Comparison of ENCODE assay signal across 41 mouse cellular contexts in genomic region chr4:96785086-96785485, GRCm38 (mm10). TPM values are rescaled to one million over a fixed set of nuclear protein-coding genes. Genes with fewer than 3 reads are reported as not detected.
"Had no signal": no experiment of that assay in that cellular context is flagged by ENCODE, and none has a peak within 500 bp of the region (broad histone marks: within the 10 kb centered on the region; RNA-seq: fewer than 3 reads in every experiment).

TSS of gene Gm12695 (minus strand) at chr4:96785186.

- DNase-seq: heart, postnatal 10 days; heart, postnatal 14 days; heart, postnatal 36 days; heart, postnatal 4 days; kidney, adult 11 months; kidney, adult 18-20 months; kidney, adult 2 months; kidney, adult 8-10 months; kidney, adult 9 months; kidney, postnatal 10 days; kidney, postnatal 14 days; kidney, postnatal 25 days; kidney, postnatal 36 days; kidney, postnatal 4 days; layer of hippocampus, adult 9-11 months; layer of hippocampus, postnatal 36 days had no signal

- H3K27ac ChIP-seq: heart, embryonic 10.5 days; heart, embryonic 13.5 days; heart, embryonic 15.5 days; hindbrain, embryonic 10.5 days; hindbrain, embryonic 12.5 days; hindbrain, embryonic 13.5 days; hindbrain, embryonic 14.5 days; hindbrain, embryonic 15.5 days; hindbrain, postnatal 0 days; intestine, embryonic 15.5 days; kidney, embryonic 15.5 days; kidney, postnatal 0 days; layer of hippocampus, adult 2 months had no signal

- H3K27me3 ChIP-seq: heart, embryonic 12.5 days; heart, embryonic 13.5 days; heart, embryonic 15.5 days; hindbrain, embryonic 12.5 days; hindbrain, embryonic 13.5 days; hindbrain, embryonic 15.5 days; intestine, embryonic 15.5 days; kidney, embryonic 15.5 days had no signal

- H3K4me3 ChIP-seq: heart, embryonic 10.5 days; heart, embryonic 12.5 days; heart, embryonic 13.5 days; heart, embryonic 15.5 days; hindbrain, embryonic 10.5 days; hindbrain, embryonic 12.5 days; hindbrain, embryonic 13.5 days; hindbrain, embryonic 15.5 days; intestine, embryonic 15.5 days; kidney, embryonic 15.5 days; layer of hippocampus, adult 2 months had no signal

- H3K36me3 ChIP-seq: heart, embryonic 10.5 days; heart, embryonic 12.5 days; heart, embryonic 13.5 days; heart, embryonic 15.5 days; hindbrain, embryonic 10.5 days; hindbrain, embryonic 12.5 days; hindbrain, embryonic 13.5 days; hindbrain, embryonic 15.5 days; intestine, embryonic 15.5 days; kidney, embryonic 15.5 days had no signal

- H3K4me1 ChIP-seq: heart, embryonic 10.5 days; heart, embryonic 13.5 days; heart, embryonic 15.5 days; hindbrain, embryonic 12.5 days; hindbrain, embryonic 13.5 days; hindbrain, embryonic 15.5 days; intestine, embryonic 15.5 days; kidney, embryonic 15.5 days had no signal

RNA-seq across cellular contexts. Expression of gene Gm12695, which starts in this region (rescaled TPM):
- polyA plus RNA-seq: heart, embryonic 10.5 days; heart, embryonic 11.5 days; heart, embryonic 12.5 days; heart, embryonic 13.5 days; heart, embryonic 14.5 days; heart, embryonic 15.5 days; heart, postnatal 0 days; hindbrain, embryonic 10.5 days; hindbrain, embryonic 13.5 days; hindbrain, embryonic 14.5 days; hindbrain, embryonic 15.5 days; hindbrain, embryonic 16.5 days; hindbrain, postnatal 0 days; inflammation-experienced regulatory T-cells, adult 6 months; intestine, embryonic 14.5 days; intestine, embryonic 15.5 days; intestine, embryonic 16.5 days; intestine, postnatal 0 days; kidney, adult 2 months; kidney, embryonic 14.5 days; kidney, embryonic 15.5 days; kidney, embryonic 16.5 days; kidney, postnatal 0 days; large intestine, adult 2 months had no signal
